Mouse (Mus musculus) C2C12 (cell line): Measurements from ENCODE around the gene Gja5. TPM values are rescaled to one million over a fixed set of nuclear protein-coding genes. Genes with fewer than 3 reads are reported as not detected.
A peak's percentile ranks its signal among the peaks of the same experiment; 100 is the strongest.

Source experiments
- H3K27me3 ChIP-seq: one replicate; pipeline ENCODE4 v1.6.1; 2011; ENCODE audit not compliant: control insufficient read depth, insufficient read depth, insufficient read length
- H3K36me3 ChIP-seq: one replicate; pipeline ENCODE4 v1.6.1; 2011; ENCODE audit not compliant: control insufficient read depth, insufficient read depth
- H3K4me3 ChIP-seq: one replicate; pipeline ENCODE4 v1.5.1; 2011; ENCODE audit warnings: mild to moderate bottlenecking, control low read depth; ENCODE audit not compliant: poor library complexity, insufficient read depth, severe bottlenecking
- H3K79me2 ChIP-seq: one replicate; pipeline ENCODE4 v1.6.1; 2011; ENCODE audit not compliant: control insufficient read depth, insufficient read depth
- H3K79me3 ChIP-seq: one replicate; pipeline ENCODE4 v1.6.1; 2011; ENCODE audit warnings: low read depth, control low read depth
- H3ac ChIP-seq: one replicate; pipeline ENCODE3; 2011; ENCODE audit warnings: low read depth; ENCODE audit not compliant: control insufficient read depth, insufficient read length
- CEBPB ChIP-seq: IDR thresholded peaks from one replicate; pipeline ENCODE4 v1.6.1; 2011; ENCODE audit warnings: low read depth, mild to moderate bottlenecking, control low read depth, moderate library complexity
- CTCF ChIP-seq: IDR thresholded peaks from one replicate; pipeline ENCODE4 v1.5.1; 2011; ENCODE audit not compliant: control insufficient read depth, insufficient read depth, insufficient read length
- FOSL1 ChIP-seq: IDR thresholded peaks from one replicate; pipeline ENCODE4 v1.8.0; 2011; ENCODE audit warnings: mild to moderate bottlenecking, low read length; ENCODE audit not compliant: poor library complexity, insufficient read depth, severe bottlenecking
- MAX ChIP-seq: IDR thresholded peaks from one replicate; pipeline ENCODE4 v1.6.1; 2011; ENCODE audit warnings: mild to moderate bottlenecking, control low read depth
- MYOD1 ChIP-seq: IDR thresholded peaks from one replicate; pipeline ENCODE4 v1.6.1; 2011; ENCODE audit warnings: low read depth; ENCODE audit not compliant: control insufficient read depth, insufficient read length
- MYOG ChIP-seq: IDR thresholded peaks from one replicate; pipeline ENCODE4 v1.6.1; 2011; ENCODE audit not compliant: control insufficient read depth, insufficient read length; ENCODE audit errors: extremely low read depth
- USF1 ChIP-seq: IDR thresholded peaks from one replicate; pipeline ENCODE4 v1.6.1; 2011; ENCODE audit warnings: low read depth, mild to moderate bottlenecking, control low read depth, moderate library complexity
- polyA plus RNA-seq: library from polyadenylated mRNA; unstranded; fragments of >200 nt; fragmentation: generic; extraction: Trizol; gene quantifications from one replicate; pipeline ENCODE4 v1.2.1, GENCODE M21; 2012; ENCODE audit warnings: missing spikeins

Gja5 gene
- polyA plus RNA-seq, 1 experiment = 0.12 TPM

DNA sequence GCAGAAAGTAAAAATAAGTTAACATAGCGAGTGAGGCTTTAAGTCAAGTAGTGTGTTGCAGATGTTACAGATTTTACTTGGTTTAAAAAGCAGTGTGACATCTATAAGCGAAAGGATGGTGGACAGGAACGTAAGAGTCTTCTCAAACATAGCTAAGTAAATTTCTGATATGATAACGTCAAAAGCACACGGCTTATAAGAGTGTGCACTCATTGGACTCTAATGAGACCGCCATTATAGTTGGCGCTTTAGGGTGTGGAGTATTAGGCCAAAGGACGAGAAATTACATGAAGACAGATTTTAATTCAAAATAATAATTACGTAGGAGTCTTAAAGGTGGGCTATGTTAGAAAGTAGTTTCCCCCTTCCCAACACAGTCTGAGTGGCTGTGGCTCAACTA, 1.1 kb downstream of the Gja5 start:
- no peak overlapping the region for H3ac ChIP-seq
- TF ChIP-seq CEBPB = no peak
- TF ChIP-seq USF1 = no peak
- no peak for TF ChIP-seq MYOD1
- TF ChIP-seq MYOG = no peak
- TF ChIP-seq CTCF = no peak
- TF ChIP-seq MAX = no peak
- no peak for TF ChIP-seq FOSL1
- peak overlapping the region; percentile 85 for H3K4me3 ChIP-seq
- H3K27me3 ChIP-seq = peaks cover 3% of the 10 kb centered on the region
- no peaks in the 10 kb centered on the region for H3K36me3 ChIP-seq
- H3K79me2 ChIP-seq = peaks cover 12% of the 10 kb centered on the region
- peaks cover 1% of the 10 kb centered on the region for H3K79me3 ChIP-seq

DNA sequence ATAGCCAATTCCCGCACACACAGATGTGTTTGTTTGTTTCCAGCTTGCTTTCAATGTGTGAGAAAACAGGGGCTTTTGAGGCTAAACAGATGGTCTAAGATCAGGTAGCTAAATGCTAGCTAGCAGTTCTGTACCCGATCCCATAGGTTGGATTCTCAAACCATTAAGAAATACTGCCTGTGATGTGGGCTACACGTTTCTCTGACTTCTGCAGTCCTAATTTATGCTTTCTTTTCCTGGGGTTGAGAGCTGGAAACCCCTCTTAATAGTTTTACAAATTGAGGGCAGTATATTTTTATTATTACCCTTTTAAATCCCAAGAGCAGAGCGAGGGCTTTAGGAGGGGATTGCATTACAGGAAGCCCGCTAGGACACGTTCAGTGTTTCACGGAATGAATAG, 16.5 kb downstream of the Gja5 start:
- Histone ChIP-seq H3K79me3 (no peaks in the 10 kb centered on the region), H3K79me2 (no peaks in the 10 kb centered on the region), H3ac (no peak overlapping the region), H3K4me3 (no peak overlapping the region), H3K27me3 (peaks cover 6% of the 10 kb centered on the region), H3K36me3 (no peaks in the 10 kb centered on the region)
- TF ChIP-seq FOSL1 (no peak), MYOD1 (no peak), MAX (no peak), CTCF (no peak), CEBPB (no peak), USF1 (no peak), MYOG (no peak)

GRCm38 (mm10) chr3:96924631-96925030, 20.1 kb downstream of the Gja5 start:
- Histone ChIP-seq H3K4me3 (no peak overlapping the region), H3K27me3 (peaks cover 4% of the 10 kb centered on the region), H3ac (no peak overlapping the region), H3K36me3 (no peaks in the 10 kb centered on the region), H3K79me3 (no peaks in the 10 kb centered on the region), H3K79me2 (no peaks in the 10 kb centered on the region)
- TF ChIP-seq CTCF (no peak), CEBPB (no peak), USF1 (no peak), MYOG (no peak), FOSL1 (no peak), MAX (no peak), MYOD1 (no peak)

- no peaks in the 10 kb centered on the region for H3K27me3 ChIP-seq
- H3K79me3 ChIP-seq = no peaks in the 10 kb centered on the region
- H3K79me2 ChIP-seq = no peaks in the 10 kb centered on the region
- no peak within 1 kb of the TSS for H3K4me3 ChIP-seq
- no peak for TF ChIP-seq CTCF
- TF ChIP-seq MYOD1 = no peak
- TF ChIP-seq CEBPB = no peak
- TF ChIP-seq USF1 = no peak
- TF ChIP-seq MAX = no peak
- no peak within 1 kb of the TSS for H3ac ChIP-seq
- H3K36me3 ChIP-seq = no peaks in the 10 kb centered on the region
These were observed 21.4 kb downstream of the Gja5 start, which contains the start of gene Gja8 for GRCm38 (mm10) chr3:96925920-96926319. Gja8 (minus strand) TSS chr3:96926020.

DNA sequence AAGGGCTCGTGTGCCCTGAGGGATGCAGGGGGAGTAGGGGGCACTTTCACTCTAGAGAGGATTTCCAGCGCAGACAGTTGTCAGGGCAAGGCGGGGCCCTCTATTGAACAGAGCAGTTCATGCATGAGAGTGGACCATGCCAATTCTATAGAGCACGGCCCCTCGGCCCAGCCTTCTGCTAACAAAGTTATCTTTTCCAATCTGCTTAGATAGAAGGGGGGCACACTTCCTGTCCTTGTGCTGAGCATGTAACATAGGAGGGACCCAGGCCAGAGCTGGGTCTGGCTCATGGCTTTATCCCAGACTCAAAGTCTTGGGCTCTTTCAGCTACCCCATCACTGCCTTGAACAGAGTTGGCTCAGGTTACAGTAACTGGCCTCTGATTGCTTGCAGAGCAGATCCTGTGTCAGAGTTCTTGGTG, 26.8 kb downstream of the Gja5 start:
- H3K27me3 ChIP-seq = peaks cover 9% of the 10 kb centered on the region
- no peak overlapping the region for H3K4me3 ChIP-seq
- TF ChIP-seq CEBPB = no peak
- no peak for TF ChIP-seq MYOD1
- no peak for TF ChIP-seq FOSL1
- TF ChIP-seq USF1 = no peak
- no peak for TF ChIP-seq MYOG
- TF ChIP-seq CTCF = no peak
- no peak for TF ChIP-seq MAX
- no peaks in the 10 kb centered on the region for H3K79me2 ChIP-seq
- H3K36me3 ChIP-seq = no peaks in the 10 kb centered on the region
- H3ac ChIP-seq = no peak overlapping the region
- no peaks in the 10 kb centered on the region for H3K79me3 ChIP-seq

GRCm38 (mm10) chr3:96936241-96936640, 31.7 kb downstream of the Gja5 start:
- TF ChIP-seq MYOG (no peak), CTCF (peak; percentile 30)
- Histone ChIP-seq H3K4me3 (no peak overlapping the region), H3K36me3 (no peaks in the 10 kb centered on the region), H3K79me2 (no peaks in the 10 kb centered on the region), H3K27me3 (peaks cover 9% of the 10 kb centered on the region), H3K79me3 (no peaks in the 10 kb centered on the region), H3ac (no peak overlapping the region)
